Mouse (Mus musculus) heart, postnatal 10 days (tissue): Measurements from ENCODE around the gene Gclc. TPM values are rescaled to one million over a fixed set of nuclear protein-coding genes. Genes with fewer than 3 reads are reported as not detected.

Experiments used
- DNase-seq, 2 experiments: peaks; one replicate each; pipeline ENCODE4 v3.0.0; 2021
- intact Hi-C: fragments of 180-260 bp; cut with DNase I; formaldehyde crosslinking; loops from one replicate; pipeline ENCODE4 v1.15.1; 2025
- total RNA-seq, 2 experiments: library from RNA; stranded (reverse); gene quantifications; 2 replicates each; pipeline ENCODE4 v1.2.3; 2021

Gclc gene
- total RNA-seq, 2 experiments from 2014 or later = 12.9 to 13.5 TPM

DNA sequence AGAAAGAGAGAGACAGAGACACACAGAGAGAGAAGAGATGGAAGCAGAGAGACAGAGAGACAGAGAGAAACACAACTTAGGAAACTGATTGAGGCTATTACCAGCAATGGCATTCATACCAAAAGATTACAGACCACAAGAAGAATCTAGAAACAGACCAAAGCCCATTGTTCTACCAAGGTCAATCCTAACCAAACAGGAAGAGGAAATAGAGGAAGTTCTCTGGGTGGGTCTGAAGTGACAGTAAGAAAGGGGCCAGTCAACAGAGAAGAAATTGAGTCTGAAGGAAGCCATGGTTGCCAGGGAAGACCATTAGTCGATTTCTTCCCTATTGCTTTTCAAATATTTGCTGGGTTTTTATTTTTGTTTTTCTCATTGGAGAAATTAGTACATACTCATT lies 81.4 kb downstream of the Gclc start:
- no peak for DNase-seq
- intact Hi-C loops = no loop called here

GRCm38 (mm10) chr9:77838586-77838985 lies 84.3 kb downstream of the Gclc start:
- peak in 1 of 2 experiments; percentile 12 for DNase-seq
- intact Hi-C loops = no loop called here

Other genes with a start within 250 kb of the Gclc start
- gene Lrrc1, start 209.7 kb upstream of the Gclc start, total RNA-seq = 10 to 100 TPM; 26.2 to 32.5 TPM
- gene Klhl31, start 118.0 kb upstream of the Gclc start, total RNA-seq = 100 to 1,000 TPM; 115 to 125 TPM
- 10 to 100 TPM; 53.9 to 56.7 TPM for gene Elovl5, start 162.8 kb downstream of the Gclc start, total RNA-seq